Mouse (Mus musculus): ENCODE results near the gene Rgn.

DNA sequence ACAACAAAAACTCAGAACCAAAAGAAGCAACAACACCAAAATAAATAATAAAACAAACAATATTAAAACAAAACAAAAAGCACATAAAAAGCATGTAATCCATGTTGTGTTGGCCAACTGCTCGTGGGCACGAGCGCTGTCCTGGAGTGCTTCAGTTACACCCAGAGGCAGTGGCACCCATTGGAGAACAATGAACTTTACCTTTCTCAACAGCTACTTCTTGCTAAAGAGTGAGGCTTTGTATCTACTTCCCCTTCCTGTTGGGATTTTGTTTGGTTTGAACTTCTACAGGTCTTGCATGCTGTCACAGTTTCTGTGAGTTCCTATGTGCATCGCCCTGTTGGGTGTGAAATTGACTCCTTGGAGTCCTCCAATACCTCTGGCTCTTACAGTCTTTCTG, 58.9 kb downstream of the Rgn start:
- TF ChIP-seq POLR2A (IDR thresholded peaks at IDR 0.05; ENCODE audit: borderline replicate concordance, control insufficient read depth, low read depth, low read length) (no peak), CTCF (IDR thresholded peaks at IDR 0.05; ENCODE audit: control insufficient read depth, insufficient read depth, low read length) (no peak)
